Mouse (Mus musculus) G1E (cell line): ENCODE measurements around the gene Col27a1.

Experiments used
- CTCF ChIP-seq: IDR thresholded peaks from 2 replicates; pipeline ENCODE4 v1.5.1; 2012; ENCODE audit warnings: low read depth, low read length, inconsistent platforms, mixed read lengths
- POLR2AphosphoS5 ChIP-seq: IDR thresholded peaks from 2 replicates; pipeline ENCODE4 v1.6.1; 2012; ENCODE audit warnings: low read depth, low read length, inconsistent platforms; ENCODE audit not compliant: insufficient replicate concordance

DNA sequence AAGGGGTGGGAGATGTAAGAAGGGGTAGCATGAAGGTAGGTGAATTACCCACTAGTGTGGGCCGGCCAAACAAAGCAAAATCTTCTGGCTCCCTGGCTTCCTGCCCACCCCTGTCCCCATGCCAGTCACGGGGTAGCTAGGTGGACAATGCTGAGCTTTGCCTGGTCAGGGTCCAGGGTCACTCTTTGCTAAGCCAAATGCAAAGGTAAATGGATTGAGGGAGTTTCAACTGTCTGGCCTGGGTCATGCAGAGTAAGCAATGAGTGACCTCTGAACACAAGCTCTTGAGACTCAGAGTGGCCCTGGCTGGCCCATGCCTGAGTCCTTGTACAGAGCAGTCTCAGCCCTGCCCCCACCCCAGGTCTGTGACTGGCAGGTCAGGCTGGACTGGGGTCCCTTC lies 22.4 kb downstream of the Col27a1 start:
- TF ChIP-seq CTCF (no peak), POLR2AphosphoS5 (no peak)
